Mouse (Mus musculus) thymus, postnatal 10 days (tissue): Measurements from ENCODE around the gene Sike1.
A peak's percentile ranks its signal among the peaks of the same experiment; 100 is the strongest.

Experiments
- DNase-seq, 2 experiments: peaks; one replicate each; pipeline ENCODE4 v3.0.0; 2021; ENCODE audit warnings: low spot score in 2 of 2

Gene Sike1

GRCm38 (mm10) chr3:102995605-102996321 lies at the start of gene Sike1:
Gene Sike1, plus strand, starts transcription at chr3:102995708.
- DNase-seq, result peak; percentile 89 to 91

- DNase-seq, result no peak
Observed at GRCm38 (mm10) chr3:102946312-102946711, 49.2 kb upstream of the Sike1 start.

GRCm38 (mm10) chr3:102946861-102947260 lies 48.6 kb upstream of the Sike1 start:
- no peak for DNase-seq

GRCm38 (mm10) chr3:102954476-102954875 lies 41.0 kb upstream of the Sike1 start:
- no peak for DNase-seq

- DNase-seq, result no peak
Observed at GRCm38 (mm10) chr3:102955143-102955542, 40.4 kb upstream of the Sike1 start.

- DNase-seq, result no peak
Observed at GRCm38 (mm10) chr3:102955596-102955995, 39.9 kb upstream of the Sike1 start.

GRCm38 (mm10) chr3:102964033-102964432 lies 31.5 kb upstream of the Sike1 start, which contains the start of gene Nr1h5:
Gene Nr1h5, minus strand, starts transcription at chr3:102964133.
- DNase-seq, result no peak

GRCm38 (mm10) chr3:102970067-102970466 lies 25.4 kb upstream of the Sike1 start:
- DNase-seq, result no peak

GRCm38 (mm10) chr3:102970508-102970907 lies 25.0 kb upstream of the Sike1 start:
- no peak for DNase-seq

- no peak for DNase-seq
Observed at GRCm38 (mm10) chr3:102976906-102977305, 18.6 kb upstream of the Sike1 start.

GRCm38 (mm10) chr3:102979550-102980348 lies 15.8 kb upstream of the Sike1 start:
- DNase-seq, result no peak

- no peak for DNase-seq
Observed at GRCm38 (mm10) chr3:102980349-102980736, 15.2 kb upstream of the Sike1 start.

GRCm38 (mm10) chr3:102991041-102991440 lies 4.5 kb upstream of the Sike1 start:
- DNase-seq, result no peak

GRCm38 (mm10) chr3:102992936-102993335 lies 2.6 kb upstream of the Sike1 start:
- DNase-seq, result no peak

GRCm38 (mm10) chr3:102995233-102995604 lies 289 bp upstream of the Sike1 start:
- DNase-seq, result no peak

GRCm38 (mm10) chr3:102997036-102997435 lies 1.5 kb downstream of the Sike1 start:
- DNase-seq, result no peak

GRCm38 (mm10) chr3:102997591-102997990 lies 2.1 kb downstream of the Sike1 start:
- DNase-seq, result no peak

GRCm38 (mm10) chr3:103001595-103001994 lies 6.1 kb downstream of the Sike1 start:
- DNase-seq, result no peak

GRCm38 (mm10) chr3:103017350-103017749 lies 21.8 kb downstream of the Sike1 start:
- no peak for DNase-seq

- no peak for DNase-seq
Observed at GRCm38 (mm10) chr3:103019462-103019861, 24.0 kb downstream of the Sike1 start.

GRCm38 (mm10) chr3:103020249-103020942 lies 24.9 kb downstream of the Sike1 start, which contains the start of gene Csde1:
Gene Csde1, plus strand, starts transcription at chr3:103020426.
- peak; percentile 95 to 97 for DNase-seq

- DNase-seq, result peak; percentile 86 to 88
Observed at GRCm38 (mm10) chr3:103020943-103021638, 25.6 kb downstream of the Sike1 start.
